Mouse (Mus musculus): ENCODE results near the gene Usp12. TPM values are rescaled to one million over a fixed set of nuclear protein-coding genes. Genes with fewer than 3 reads are reported as not detected.

Usp12 gene
- total and polyA plus RNA-seq, 3 experiments: 9.1 to 27.7 (median 24.1) TPM

GRCm38 (mm10) chr5:146727006-146727405 is 67.8 kb downstream of the Usp12 start:
- H3K4me1 ChIP-seq (ENCODE audit: insufficient read depth, low read depth, low read length): no peaks in the 10 kb centered on the region
- TF ChIP-seq GATA2 (IDR thresholded peaks at IDR 0.05; ENCODE audit: borderline replicate concordance, low read depth, low read length): no peak
- no peak for TF ChIP-seq TAL1 (conservative IDR thresholded peaks at IDR 0.05; ENCODE audit: low read depth, low read length)
- TF ChIP-seq POLR2AphosphoS5 (IDR thresholded peaks at IDR 0.05; ENCODE audit: insufficient replicate concordance, low read depth, low read length): no peak

GRCm38 (mm10) chr5:146724956-146725355 is 69.8 kb downstream of the Usp12 start:
- no peaks in the 10 kb centered on the region for H3K4me1 ChIP-seq (ENCODE audit: insufficient read depth, low read depth, low read length)
- H3K36me3 ChIP-seq (replicated peaks): no peaks in the 10 kb centered on the region
- ATAC-seq (ENCODE audit: extremely low read depth, insufficient number of reproducible peaks, low FRiP score, poor library complexity, severe bottlenecking) (no peak), DNase-seq (ENCODE audit: low spot score) (no peak)
- H3K9me3 ChIP-seq (replicated peaks): no peaks in the 10 kb centered on the region
- H3K4me3 ChIP-seq (ENCODE audit: low read depth, low read length): no peak overlapping the region
- TF ChIP-seq GATA2 (IDR thresholded peaks at IDR 0.05; ENCODE audit: borderline replicate concordance, low read depth, low read length) (no peak), GATA1 (IDR thresholded peaks at IDR 0.05; ENCODE audit: borderline replicate concordance, low read length) (no peak), CTCF (IDR thresholded peaks at IDR 0.05; ENCODE audit: low read depth, low read length) (no peak), POLR2AphosphoS5 (IDR thresholded peaks at IDR 0.05; ENCODE audit: insufficient replicate concordance, low read depth, low read length) (no peak), TAL1 (conservative IDR thresholded peaks at IDR 0.05; ENCODE audit: low read depth, low read length) (no peak)
- peaks cover 6% of the 10 kb centered on the region; the same call in 1 of the 2 replicates for H3K27me3 ChIP-seq (ENCODE audit: insufficient read depth, low read length)

More at GRCm38 (mm10) chr5:146727006-146727405, 67.8 kb downstream of the Usp12 start:
- DNase-seq (ENCODE audit: low spot score) (no peak), ATAC-seq (ENCODE audit: extremely low read depth, insufficient number of reproducible peaks, low FRiP score, poor library complexity, severe bottlenecking) (no peak)
- peaks cover 5% of the 10 kb centered on the region; the same call in 1 of the 2 replicates for H3K27me3 ChIP-seq (ENCODE audit: insufficient read depth, low read length)
- no peaks in the 10 kb centered on the region for H3K36me3 ChIP-seq (replicated peaks)
- H3K4me3 ChIP-seq (ENCODE audit: low read depth, low read length): no peak overlapping the region
- H3K9me3 ChIP-seq (replicated peaks): no peaks in the 10 kb centered on the region

GRCm38 (mm10) chr5:146723452-146723851 is 71.4 kb downstream of the Usp12 start:
- no peak for DNase-seq (ENCODE audit: low spot score)
- no peak for ATAC-seq (ENCODE audit: extremely low read depth, insufficient number of reproducible peaks, low FRiP score, poor library complexity, severe bottlenecking)

GRCm38 (mm10) chr5:146722226-146722625 is 72.6 kb downstream of the Usp12 start:
- no peak for TF ChIP-seq TAL1 (conservative IDR thresholded peaks at IDR 0.05; ENCODE audit: low read depth, low read length)
- TF ChIP-seq GATA1 (IDR thresholded peaks at IDR 0.05; ENCODE audit: borderline replicate concordance, low read length): no peak
- TF ChIP-seq CTCF (IDR thresholded peaks at IDR 0.05; ENCODE audit: low read depth, low read length): no peak
- no peak for TF ChIP-seq GATA2 (IDR thresholded peaks at IDR 0.05; ENCODE audit: borderline replicate concordance, low read depth, low read length)
- no peak for TF ChIP-seq POLR2AphosphoS5 (IDR thresholded peaks at IDR 0.05; ENCODE audit: insufficient replicate concordance, low read depth, low read length)
- H3K4me3 ChIP-seq (ENCODE audit: low read depth, low read length): no peak overlapping the region
- H3K36me3 ChIP-seq (replicated peaks): no peaks in the 10 kb centered on the region
- no peaks in the 10 kb centered on the region for H3K4me1 ChIP-seq (ENCODE audit: insufficient read depth, low read depth, low read length)
- ATAC-seq (ENCODE audit: extremely low read depth, insufficient number of reproducible peaks, low FRiP score, poor library complexity, severe bottlenecking) (no peak), DNase-seq (ENCODE audit: low spot score) (no peak)
- peaks cover 13% of the 10 kb centered on the region; the same call in 1 of the 2 replicates for H3K27me3 ChIP-seq (ENCODE audit: insufficient read depth, low read length)
- no peaks in the 10 kb centered on the region for H3K9me3 ChIP-seq (replicated peaks)

More at GRCm38 (mm10) chr5:146723452-146723851, 71.4 kb downstream of the Usp12 start:
- Histone ChIP-seq H3K27me3 (ENCODE audit: insufficient read depth, low read length) (peaks cover 13% of the 10 kb centered on the region; the same call in 1 of the 2 replicates), H3K4me1 (ENCODE audit: insufficient read depth, low read depth, low read length) (no peaks in the 10 kb centered on the region), H3K9me3 (replicated peaks) (no peaks in the 10 kb centered on the region), H3K36me3 (replicated peaks) (no peaks in the 10 kb centered on the region), H3K4me3 (ENCODE audit: low read depth, low read length) (no peak overlapping the region)
- TF ChIP-seq CTCF (IDR thresholded peaks at IDR 0.05; ENCODE audit: low read depth, low read length) (no peak), GATA2 (IDR thresholded peaks at IDR 0.05; ENCODE audit: borderline replicate concordance, low read depth, low read length) (no peak), GATA1 (IDR thresholded peaks at IDR 0.05; ENCODE audit: borderline replicate concordance, low read length) (no peak), POLR2AphosphoS5 (IDR thresholded peaks at IDR 0.05; ENCODE audit: insufficient replicate concordance, low read depth, low read length) (no peak), TAL1 (conservative IDR thresholded peaks at IDR 0.05; ENCODE audit: low read depth, low read length) (no peak)

GRCm38 (mm10) chr5:146719584-146720356 is 75.0 kb downstream of the Usp12 start:
- TF ChIP-seq CTCF (IDR thresholded peaks at IDR 0.05; ENCODE audit: low read depth, low read length) (no peak), GATA2 (IDR thresholded peaks at IDR 0.05; ENCODE audit: borderline replicate concordance, low read depth, low read length) (no peak), TAL1 (conservative IDR thresholded peaks at IDR 0.05; ENCODE audit: low read depth, low read length) (no peak), POLR2AphosphoS5 (IDR thresholded peaks at IDR 0.05; ENCODE audit: insufficient replicate concordance, low read depth, low read length) (no peak), GATA1 (IDR thresholded peaks at IDR 0.05; ENCODE audit: borderline replicate concordance, low read length) (no peak)
- Histone ChIP-seq H3K9me3 (replicated peaks) (no peaks in the 10 kb centered on the region), H3K4me3 (ENCODE audit: low read depth, low read length) (no peak overlapping the region), H3K36me3 (replicated peaks) (no peaks in the 10 kb centered on the region), H3K4me1 (ENCODE audit: insufficient read depth, low read depth, low read length) (no peaks in the 10 kb centered on the region; the same call in 1 of the 2 replicates), H3K27me3 (ENCODE audit: insufficient read depth, low read length) (peaks cover 17% of the 10 kb centered on the region; the same call in 1 of the 2 replicates)
- ATAC-seq (ENCODE audit: extremely low read depth, insufficient number of reproducible peaks, low FRiP score, poor library complexity, severe bottlenecking): no peak
- no peak for DNase-seq (ENCODE audit: low spot score)

- Histone ChIP-seq H3K4me3 (ENCODE audit: low read depth, low read length) (no peak overlapping the region), H3K36me3 (replicated peaks) (no peaks in the 10 kb centered on the region), H3K9me3 (replicated peaks) (peaks cover 10% of the 10 kb centered on the region; the same call in 1 of the 2 replicates), H3K4me1 (ENCODE audit: insufficient read depth, low read depth, low read length) (peaks cover 13% of the 10 kb centered on the region), H3K27me3 (ENCODE audit: insufficient read depth, low read length) (peaks cover 4% of the 10 kb centered on the region; the same call in 1 of the 2 replicates)
- no peak for DNase-seq (ENCODE audit: low spot score)
- no peak for TF ChIP-seq GATA1 (IDR thresholded peaks at IDR 0.05; ENCODE audit: borderline replicate concordance, low read length)
- no peak for TF ChIP-seq CTCF (IDR thresholded peaks at IDR 0.05; ENCODE audit: low read depth, low read length)
- TF ChIP-seq POLR2AphosphoS5 (IDR thresholded peaks at IDR 0.05; ENCODE audit: insufficient replicate concordance, low read depth, low read length): no peak
- TF ChIP-seq GATA2 (IDR thresholded peaks at IDR 0.05; ENCODE audit: borderline replicate concordance, low read depth, low read length): no peak
- no peak for TF ChIP-seq TAL1 (conservative IDR thresholded peaks at IDR 0.05; ENCODE audit: low read depth, low read length)
- no peak for ATAC-seq (ENCODE audit: extremely low read depth, insufficient number of reproducible peaks, low FRiP score, poor library complexity, severe bottlenecking)
Observed at GRCm38 (mm10) chr5:146713836-146714235, 81.0 kb downstream of the Usp12 start.

Data from G1E (cell line).